Mouse (Mus musculus) midbrain, embryonic 14.5 days (tissue): ENCODE data around the gene Fig4. TPM values are rescaled to one million over a fixed set of nuclear protein-coding genes. Genes with fewer than 3 reads are reported as not detected.

Source experiments
- ATAC-seq: fragments of 200-750 bp; cut with Nextera tagmentation; 2 replicates; pipeline ENCODE4 v1.8.0; 2017; ENCODE audit warnings: moderate number of reproducible peaks, moderate library complexity; ENCODE audit not compliant: low FRiP score, low TSS enrichment
- DNase-seq: peaks from one replicate; pipeline ENCODE4 v3.0.0-alpha.2; 2015
- H3K27ac ChIP-seq: fragments of 300-500 bp; sonication (generic); replicated peaks from 2 replicates; pipeline ENCODE4 v1.5.1; 2014; ENCODE audit warnings: mild to moderate bottlenecking, low read depth, low read length, moderate library complexity
- H3K27me3 ChIP-seq: fragments of 300-500 bp; sonication (generic); 2 replicates; pipeline ENCODE4 v1.6.1; 2014; ENCODE audit warnings: low read length, control low read depth, mixed read lengths; ENCODE audit not compliant: control insufficient read depth, insufficient read depth
- H3K36me3 ChIP-seq: fragments of 300-500 bp; sonication (generic); 2 replicates; pipeline ENCODE4 v1.6.1; 2014; ENCODE audit warnings: low read length, control low read depth; ENCODE audit not compliant: control insufficient read depth, insufficient read depth
- H3K4me1 ChIP-seq: fragments of 300-500 bp; sonication (generic); 2 replicates; pipeline ENCODE4 v1.6.1; 2014; ENCODE audit warnings: mild to moderate bottlenecking, antibody characterized with exemption, low read length, control low read depth; ENCODE audit not compliant: control insufficient read depth, insufficient read depth
- H3K4me2 ChIP-seq: fragments of 300-500 bp; sonication (generic); 2 replicates; pipeline ENCODE4 v1.6.1; 2014; ENCODE audit warnings: mild to moderate bottlenecking, low read length, moderate library complexity
- H3K4me3 ChIP-seq: fragments of 300-500 bp; sonication (generic); replicated peaks from 2 replicates; pipeline ENCODE4 v1.5.1; 2014; ENCODE audit warnings: low read depth, low read length
- H3K9ac ChIP-seq: fragments of 300-500 bp; sonication (generic); replicated peaks from 2 replicates; pipeline ENCODE4 v1.6.1; 2014; ENCODE audit warnings: mild to moderate bottlenecking, low read length, moderate library complexity
- H3K9me3 ChIP-seq: fragments of 300-500 bp; sonication (generic); 2 replicates; pipeline ENCODE4 v1.6.1; 2016; ENCODE audit warnings: low read length, control low read depth, mixed read lengths; ENCODE audit not compliant: control insufficient read depth
- WGBS: fragments of 180-500 bp; shearing (Covaris S2); extraction: QIAGEN DNeasy Blood & Tissue Kit; methylation state at CpG from one replicate; pipeline ENCODE4 v1.1.7; 2014; 5-methylcytosine and 5-hydroxymethylcytosine counted together
- polyA plus RNA-seq: library from polyadenylated mRNA; unstranded; fragments of >200 nt; fragmentation: Nextera tagmentation; extraction: Ambion mirVana; gene quantifications from 2 replicates; pipeline ENCODE4 v1.2.1, GENCODE M21; 2014

Fig4 gene
- polyA plus RNA-seq, 1 experiment from 2014 or later: 33.9 TPM

DNA sequence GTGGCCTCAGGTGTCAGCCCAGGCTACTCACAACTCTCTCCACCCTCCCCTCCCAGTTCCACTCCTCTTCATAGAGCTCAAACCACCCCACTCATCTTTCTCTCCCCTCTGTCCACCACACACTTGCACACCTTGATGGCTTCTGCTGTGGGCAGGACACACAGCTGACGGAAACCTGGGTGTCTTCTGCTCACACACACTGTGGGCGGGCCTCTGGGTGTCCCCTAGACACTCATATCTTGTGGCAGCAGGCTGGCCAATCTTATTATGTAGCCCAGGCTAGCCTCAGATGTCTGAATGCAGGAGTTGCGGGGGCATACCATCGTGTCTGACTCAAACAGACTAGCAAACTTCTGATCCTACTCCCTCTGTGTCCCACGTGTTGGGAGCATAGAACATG lies 105.3 kb downstream of the Fig4 start:
- 91% methylated on average over 5 of the region's 5 CpGs for WGBS
- DNase-seq (no peak), ATAC-seq (peak; percentile 20; the same call in 1 of the 2 replicates)
- H3K9ac ChIP-seq: no peak overlapping the region
- H3K4me1 ChIP-seq: peaks cover 5% of the 10 kb centered on the region
- no peak overlapping the region for H3K4me2 ChIP-seq
- no peaks in the 10 kb centered on the region for H3K27me3 ChIP-seq
- no peaks in the 10 kb centered on the region for H3K36me3 ChIP-seq
- no peaks in the 10 kb centered on the region for H3K9me3 ChIP-seq
- no peak overlapping the region for H3K4me3 ChIP-seq
- H3K27ac ChIP-seq: no peak overlapping the region

GRCm38 (mm10) chr10:41196295-41196694 lies 106.8 kb downstream of the Fig4 start:
- Histone ChIP-seq H3K9me3 (no peaks in the 10 kb centered on the region), H3K27ac (no peak overlapping the region), H3K9ac (no peak overlapping the region), H3K4me2 (no peak overlapping the region), H3K4me1 (peaks cover 5% of the 10 kb centered on the region), H3K27me3 (no peaks in the 10 kb centered on the region), H3K36me3 (no peaks in the 10 kb centered on the region), H3K4me3 (no peak overlapping the region)
- ATAC-seq (no peak), DNase-seq (no peak)
- 70% methylated on average over 4 of the region's 4 CpGs for WGBS

GRCm38 (mm10) chr10:41189392-41189791 lies 113.7 kb downstream of the Fig4 start:
- no peak overlapping the region for H3K4me3 ChIP-seq
- WGBS: 69% methylated on average over 3 of the region's 3 CpGs
- ATAC-seq: no peak

DNA sequence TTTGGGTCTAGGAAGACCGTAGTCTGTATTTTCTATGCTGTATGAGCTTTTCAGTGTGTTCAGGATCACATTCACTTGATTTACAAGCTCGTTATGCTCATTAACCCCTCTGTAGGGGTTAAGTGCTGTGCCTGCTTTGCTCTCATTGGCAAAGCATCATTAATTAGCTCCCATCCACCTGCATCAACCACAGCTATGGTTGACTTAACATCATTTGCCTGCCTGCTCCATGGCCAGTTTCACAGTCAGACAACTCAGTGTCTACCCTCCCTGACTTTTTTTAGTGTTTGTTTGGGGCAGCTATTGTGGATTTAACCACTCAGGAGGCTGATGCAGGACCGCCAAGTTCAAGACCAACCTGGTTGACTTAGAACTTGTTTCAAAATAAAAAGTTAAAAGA lies 119.1 kb downstream of the Fig4 start:
- WGBS: 82% methylated on average over 3 of the region's 3 CpGs
- no peak for ATAC-seq
- H3K4me1 ChIP-seq: no peaks in the 10 kb centered on the region
- H3K36me3 ChIP-seq: peaks cover 6% of the 10 kb centered on the region; the same call in 1 of the 2 replicates
- H3K9ac ChIP-seq: no peak overlapping the region
- H3K4me2 ChIP-seq: no peak overlapping the region
- no peaks in the 10 kb centered on the region for H3K9me3 ChIP-seq
- no peak for DNase-seq
- H3K27me3 ChIP-seq: no peaks in the 10 kb centered on the region
- no peak overlapping the region for H3K4me3 ChIP-seq
- H3K27ac ChIP-seq: no peak overlapping the region

More at GRCm38 (mm10) chr10:41189392-41189791, 113.7 kb downstream of the Fig4 start:
- no peaks in the 10 kb centered on the region for H3K9me3 ChIP-seq
- H3K36me3 ChIP-seq: peaks cover 6% of the 10 kb centered on the region; the same call in 1 of the 2 replicates
- no peak overlapping the region for H3K9ac ChIP-seq
- no peak for DNase-seq
- no peaks in the 10 kb centered on the region for H3K4me1 ChIP-seq
- no peak overlapping the region for H3K4me2 ChIP-seq
- H3K27me3 ChIP-seq: no peaks in the 10 kb centered on the region
- no peak overlapping the region for H3K27ac ChIP-seq

DNA sequence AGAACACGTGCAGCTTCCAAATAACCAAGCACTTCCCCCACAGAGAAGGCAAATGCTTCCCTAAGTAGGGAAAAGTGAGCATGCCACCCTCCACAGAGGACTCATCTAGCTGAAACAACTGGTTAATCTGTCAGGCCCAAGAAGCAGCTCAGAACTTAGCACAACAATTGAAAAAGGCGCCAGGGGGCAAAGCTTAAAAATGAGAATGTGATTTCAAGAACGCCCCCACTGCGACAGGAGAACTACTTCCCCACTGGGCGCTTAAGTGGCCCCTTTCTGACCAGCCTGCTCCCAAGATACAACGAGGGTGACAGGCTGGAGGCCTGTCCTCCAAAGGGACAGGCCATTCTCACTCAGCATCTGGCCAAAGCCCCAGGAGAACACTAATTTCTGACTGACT lies 120.4 kb downstream of the Fig4 start:
- H3K27me3 ChIP-seq: no peaks in the 10 kb centered on the region
- no peak overlapping the region for H3K4me3 ChIP-seq
- 6% methylated on average over 6 of the region's 6 CpGs for WGBS
- H3K9me3 ChIP-seq: no peaks in the 10 kb centered on the region
- H3K9ac ChIP-seq: no peak overlapping the region
- H3K4me1 ChIP-seq: no peaks in the 10 kb centered on the region
- DNase-seq: no peak
- no peak overlapping the region for H3K27ac ChIP-seq
- no peak for ATAC-seq
- H3K4me2 ChIP-seq: no peak overlapping the region
- H3K36me3 ChIP-seq: no peaks in the 10 kb centered on the region

GRCm38 (mm10) chr10:41166141-41166540 lies 136.9 kb downstream of the Fig4 start:
- 92% methylated on average over 5 of the region's 5 CpGs for WGBS
- DNase-seq: no peak

GRCm38 (mm10) chr10:41163108-41163507 lies 140.0 kb downstream of the Fig4 start:
- Histone ChIP-seq H3K4me3 (no peak overlapping the region), H3K4me2 (no peak overlapping the region), H3K27ac (no peak overlapping the region), H3K9me3 (no peaks in the 10 kb centered on the region), H3K36me3 (no peaks in the 10 kb centered on the region), H3K4me1 (no peaks in the 10 kb centered on the region), H3K27me3 (no peaks in the 10 kb centered on the region), H3K9ac (no peak overlapping the region)
- DNase-seq (no peak), ATAC-seq (no peak)
- 90% methylated on average over 2 of the region's 2 CpGs for WGBS

More at GRCm38 (mm10) chr10:41166141-41166540, 136.9 kb downstream of the Fig4 start:
- Histone ChIP-seq H3K36me3 (no peaks in the 10 kb centered on the region), H3K9ac (no peak overlapping the region), H3K4me1 (no peaks in the 10 kb centered on the region), H3K9me3 (no peaks in the 10 kb centered on the region), H3K27ac (no peak overlapping the region), H3K4me3 (no peak overlapping the region), H3K4me2 (no peak overlapping the region), H3K27me3 (no peaks in the 10 kb centered on the region)
- no peak for ATAC-seq

DNA sequence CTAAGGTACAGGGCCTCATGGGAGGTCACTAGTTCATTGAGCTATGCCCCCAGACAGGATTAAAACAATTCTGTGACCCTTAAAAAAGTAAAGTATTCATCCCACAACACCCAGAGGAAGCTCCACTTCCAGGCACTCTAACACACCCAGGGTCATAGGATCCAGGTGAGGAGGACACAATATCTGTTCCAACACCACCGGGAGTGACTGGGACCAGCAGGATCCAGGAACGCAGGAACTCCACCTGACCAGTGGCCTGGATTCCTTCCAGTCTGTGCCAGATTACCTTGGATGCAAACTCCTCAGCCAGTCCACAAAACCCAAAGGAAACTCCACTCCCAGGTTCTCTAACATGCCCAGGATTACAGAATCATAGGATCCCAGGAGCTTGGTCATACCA lies 145.8 kb downstream of the Fig4 start:
- DNase-seq (no peak), ATAC-seq (no peak)
- Histone ChIP-seq H3K9me3 (no peaks in the 10 kb centered on the region), H3K4me3 (no peak overlapping the region), H3K36me3 (no peaks in the 10 kb centered on the region), H3K4me1 (no peaks in the 10 kb centered on the region), H3K27me3 (no peaks in the 10 kb centered on the region), H3K9ac (no peak overlapping the region), H3K4me2 (no peak overlapping the region), H3K27ac (no peak overlapping the region)
- WGBS: 94% methylated on average over 2 of the region's 2 CpGs

GRCm38 (mm10) chr10:41156693-41157092 lies 146.4 kb downstream of the Fig4 start:
- Histone ChIP-seq H3K4me3 (no peak overlapping the region), H3K27ac (no peak overlapping the region), H3K36me3 (no peaks in the 10 kb centered on the region), H3K9ac (no peak overlapping the region), H3K27me3 (no peaks in the 10 kb centered on the region), H3K4me1 (no peaks in the 10 kb centered on the region), H3K4me2 (no peak overlapping the region), H3K9me3 (no peaks in the 10 kb centered on the region)
- WGBS: 90% methylated on average over 1 of the region's 1 CpGs
- DNase-seq: no peak
- ATAC-seq: no peak
